Mouse (Mus musculus): ENCODE data around the gene Emb.
"Not testable (repeated sequence)": the region's sequence is repeated elsewhere in the genome, so short reads cannot be mapped to it uniquely, and the experiment has no call there.

Gene Emb

GRCm38 (mm10) chr13:117208236-117208635 lies at the start of gene Emb:
Emb (plus strand) TSS chr13:117208536.
- DNase-seq (ENCODE audit: low read depth), result no peak

DNA sequence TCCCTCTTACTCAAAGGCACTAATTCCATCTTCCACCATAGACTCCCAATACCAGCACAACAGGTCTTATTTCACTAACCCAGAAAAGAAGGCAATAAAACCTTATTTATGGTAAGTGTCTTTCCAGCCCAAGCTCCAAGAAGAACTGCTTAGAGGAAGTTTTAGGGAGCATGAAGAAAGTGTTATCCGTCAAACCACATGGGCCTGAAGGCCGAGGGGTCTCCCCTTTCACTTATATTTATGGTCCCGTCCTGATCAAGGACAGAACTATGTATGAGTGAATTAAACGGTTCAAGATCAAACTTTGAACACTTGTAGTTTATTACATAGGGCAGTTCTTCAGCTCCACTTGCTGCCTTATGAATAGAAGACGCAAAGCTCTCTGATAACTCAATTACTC lies 44.4 kb upstream of the Emb start:
- DNase-seq (ENCODE audit: low read depth), result no peak

DNA sequence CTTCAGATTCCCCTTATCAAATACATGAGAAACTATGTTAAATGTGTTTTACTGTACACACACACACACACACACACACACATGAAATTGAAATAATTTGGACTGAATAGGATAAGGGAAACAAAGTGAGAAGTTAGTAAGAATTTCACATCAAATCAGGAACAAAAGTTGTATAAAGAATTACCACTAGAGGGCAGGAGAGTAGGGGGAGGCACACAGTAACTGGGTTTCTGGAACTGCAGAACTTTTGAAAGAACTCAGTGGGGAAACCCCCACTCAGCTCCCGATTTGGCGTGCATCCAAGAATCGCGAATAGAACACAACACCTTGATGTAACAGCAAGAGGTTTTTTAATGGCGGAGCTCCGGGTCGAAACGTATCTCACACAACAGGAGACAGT lies 43.3 kb upstream of the Emb start:
- DNase-seq (ENCODE audit: low read depth), result peak; percentile 64

DNA sequence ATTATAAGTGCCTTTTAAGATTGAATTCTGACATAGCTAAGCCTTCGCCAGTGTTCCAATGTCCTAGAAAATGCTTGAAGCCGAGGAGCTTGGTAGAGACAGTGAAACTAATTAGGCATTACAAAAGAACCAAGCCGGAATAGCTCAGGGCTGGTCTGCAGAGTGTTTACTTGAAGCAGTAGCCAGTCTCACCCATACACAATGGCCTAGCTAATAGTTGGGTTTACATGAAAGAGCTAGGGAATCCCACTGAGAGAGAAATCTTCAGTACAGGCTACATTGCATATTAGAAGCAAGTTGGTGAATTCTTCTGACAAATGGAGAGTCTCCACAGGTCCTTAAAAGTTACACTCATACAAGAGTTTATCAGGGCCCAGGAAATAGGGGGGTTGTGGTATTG lies 27.4 kb upstream of the Emb start:
- DNase-seq (ENCODE audit: low read depth), result not testable (repeated sequence)

- DNase-seq (ENCODE audit: low read depth), result peak; percentile 97
Observed at GRCm38 (mm10) chr13:117183288-117183687, 25.0 kb upstream of the Emb start.

DNA sequence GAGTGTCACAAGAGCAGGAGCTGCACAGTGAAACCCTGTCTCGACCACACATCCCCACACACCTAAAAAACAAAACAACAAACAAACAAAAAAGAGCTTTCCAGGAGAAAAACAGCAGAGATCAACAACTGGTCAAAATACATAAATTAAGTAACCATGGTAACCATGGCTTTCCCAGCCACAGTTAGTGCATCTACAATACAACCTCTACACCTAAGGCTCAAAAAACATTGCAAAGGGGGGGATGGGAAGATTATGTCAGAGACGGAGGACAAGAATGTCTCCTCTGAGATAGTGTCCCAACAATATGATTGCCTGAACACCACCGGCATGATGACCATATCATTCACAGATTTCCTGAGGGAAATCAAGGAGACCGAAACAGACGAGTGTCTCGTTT lies 23.0 kb upstream of the Emb start:
- DNase-seq (ENCODE audit: low read depth), result no peak

DNA sequence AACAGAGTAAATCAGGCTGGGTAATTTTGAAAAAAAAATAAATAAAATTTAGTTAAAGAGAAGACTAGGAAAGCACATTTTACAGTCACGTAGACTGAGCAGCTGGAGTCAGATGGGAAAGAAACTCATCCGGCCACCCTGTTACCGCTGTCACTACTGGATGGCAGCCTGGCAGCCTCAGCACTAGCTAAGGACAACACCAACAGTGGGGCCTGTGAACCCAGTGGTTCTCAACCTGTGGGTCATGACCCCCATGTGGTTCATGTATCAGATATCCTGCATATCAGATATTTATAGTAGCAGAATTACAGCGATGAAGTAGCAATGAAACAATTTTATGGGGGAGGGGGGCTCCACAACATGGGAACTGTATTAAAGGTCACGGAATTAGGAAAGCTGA lies 16.2 kb upstream of the Emb start:
- no peak for DNase-seq (ENCODE audit: low read depth)

DNA sequence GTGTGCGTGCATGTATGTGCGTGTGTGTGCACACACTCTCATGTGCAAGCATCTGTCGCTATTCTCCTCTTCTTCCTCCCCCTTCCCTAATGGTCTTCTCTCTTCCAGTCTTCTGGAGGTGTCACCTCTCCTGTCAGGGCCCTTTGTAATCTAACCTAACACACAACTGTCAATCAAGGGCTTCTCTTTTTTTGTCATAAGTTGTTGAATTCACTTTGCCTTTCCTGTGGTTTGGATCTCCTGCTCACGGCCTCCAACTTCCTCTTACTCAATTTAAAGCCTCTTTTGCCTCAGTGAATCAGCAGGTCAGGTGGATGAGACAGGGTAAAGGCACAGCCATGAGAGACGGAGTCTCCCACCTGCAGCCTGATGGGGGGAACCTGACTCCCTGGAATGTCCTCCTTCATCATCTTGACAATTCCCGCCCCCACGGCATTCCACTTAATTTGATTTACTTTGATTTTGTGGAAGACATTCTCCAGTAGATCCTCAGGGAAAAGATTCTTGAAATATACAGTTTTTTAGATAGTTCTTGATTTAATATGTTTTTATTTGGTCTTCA lies 14.8 kb upstream of the Emb start:
- peak; percentile 88 for DNase-seq (ENCODE audit: low read depth)

GRCm38 (mm10) chr13:117195569-117196495 lies 12.5 kb upstream of the Emb start:
- DNase-seq (ENCODE audit: low read depth), result peak; percentile 89

GRCm38 (mm10) chr13:117197666-117198065 lies 10.7 kb upstream of the Emb start:
- no peak for DNase-seq (ENCODE audit: low read depth)

- DNase-seq (ENCODE audit: low read depth), result peak; percentile 88
Observed at GRCm38 (mm10) chr13:117198402-117199083, 9.8 kb upstream of the Emb start.

DNA sequence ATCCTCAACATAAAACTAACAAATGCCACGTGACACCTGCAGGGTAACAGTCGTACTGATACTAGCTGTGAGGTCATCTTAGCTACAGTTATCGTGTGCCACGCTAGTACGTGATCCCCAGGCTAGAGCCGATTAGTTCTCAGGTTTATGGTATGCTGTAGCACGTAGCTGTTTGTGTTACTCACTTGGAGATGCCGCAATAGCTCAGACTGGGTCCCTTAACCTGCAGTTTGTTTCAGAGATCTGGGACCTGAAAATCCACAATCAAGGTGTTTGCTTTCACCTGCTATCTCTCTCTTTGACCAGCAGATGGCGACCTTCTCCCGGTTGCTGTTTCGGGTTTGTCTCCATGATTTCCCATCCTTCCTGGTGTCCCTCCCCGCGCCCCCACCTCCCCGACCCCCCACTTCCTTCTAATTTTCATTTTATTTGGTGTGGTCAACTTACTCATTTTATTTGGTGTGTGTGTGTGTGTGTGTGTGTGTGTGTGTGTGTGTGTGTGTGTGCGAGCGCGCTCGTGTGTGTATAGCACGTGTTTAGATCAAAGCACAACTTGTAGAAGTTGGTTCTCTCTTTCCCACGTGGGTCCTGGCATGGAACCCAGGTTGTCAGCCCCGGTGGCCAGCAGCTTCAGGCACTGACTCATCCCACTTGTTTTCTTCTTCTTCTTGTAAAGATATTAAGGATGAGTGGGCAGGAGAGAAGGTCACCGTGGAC lies 5.4 kb upstream of the Emb start:
- peak; percentile 54 for DNase-seq (ENCODE audit: low read depth)

- DNase-seq (ENCODE audit: low read depth), result no peak
Observed at GRCm38 (mm10) chr13:117204685-117205084, 3.7 kb upstream of the Emb start.

GRCm38 (mm10) chr13:117206066-117206465 lies 2.3 kb upstream of the Emb start:
- no peak for DNase-seq (ENCODE audit: low read depth)

- DNase-seq (ENCODE audit: low read depth), result peak; percentile 94
Observed at GRCm38 (mm10) chr13:117211386-117211875, 3.1 kb downstream of the Emb start.

- no peak for DNase-seq (ENCODE audit: low read depth)
Observed at GRCm38 (mm10) chr13:117215481-117215880, 7.1 kb downstream of the Emb start.

GRCm38 (mm10) chr13:117216126-117216525 lies 7.8 kb downstream of the Emb start:
- no peak for DNase-seq (ENCODE audit: low read depth)

DNA sequence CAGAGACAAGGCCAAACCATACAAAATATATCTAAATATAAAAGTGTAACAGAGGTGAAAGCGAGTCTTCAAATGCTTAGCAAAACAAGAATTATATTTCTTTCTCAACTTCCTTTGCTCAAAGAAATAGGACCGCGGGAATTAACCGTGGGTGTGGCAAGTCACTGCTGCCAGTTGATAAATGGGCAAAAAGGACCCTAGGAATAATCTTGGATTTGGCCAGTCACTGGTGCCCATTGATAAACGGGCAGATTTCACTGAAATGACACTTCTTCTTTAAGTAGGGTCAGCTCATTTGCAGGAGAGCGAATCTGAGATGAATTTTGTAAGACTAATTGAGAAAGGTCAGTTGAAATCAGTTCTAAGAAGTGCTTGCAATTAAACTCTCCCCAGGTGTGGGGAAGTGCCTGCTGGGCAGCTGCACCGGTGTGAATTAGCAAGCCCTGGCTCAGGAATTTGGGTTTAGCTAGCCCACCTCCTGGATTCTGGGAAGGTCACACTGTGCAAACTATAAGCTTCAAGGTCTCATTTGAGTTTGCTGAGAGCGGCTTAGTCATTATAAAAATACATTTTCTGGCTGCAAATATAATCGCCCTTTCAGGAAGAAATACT lies 8.5 kb downstream of the Emb start:
- no peak for DNase-seq (ENCODE audit: low read depth)

DNA sequence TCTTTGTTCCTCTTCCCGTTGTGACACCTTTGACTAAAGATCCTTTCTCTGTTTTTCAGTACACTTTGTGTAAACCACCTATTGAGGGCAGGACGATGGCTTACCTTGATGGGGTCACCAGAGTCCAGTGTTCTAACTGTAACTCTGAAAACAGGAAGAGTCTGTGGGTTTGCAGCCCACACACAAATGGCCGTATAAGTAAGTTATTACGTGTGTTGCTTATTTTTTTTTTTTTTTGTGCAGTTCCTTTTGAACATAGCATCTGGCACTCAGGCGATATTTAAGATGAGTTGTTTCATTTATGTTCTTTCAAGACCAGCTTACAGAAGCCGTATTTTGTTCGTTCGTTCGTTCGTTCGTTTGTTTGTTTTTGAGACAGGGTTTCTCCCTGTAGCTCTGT lies 9.3 kb downstream of the Emb start:
- DNase-seq (ENCODE audit: low read depth), result no peak

GRCm38 (mm10) chr13:117218092-117218491 lies 9.8 kb downstream of the Emb start:
- DNase-seq (ENCODE audit: low read depth), result no peak

DNA sequence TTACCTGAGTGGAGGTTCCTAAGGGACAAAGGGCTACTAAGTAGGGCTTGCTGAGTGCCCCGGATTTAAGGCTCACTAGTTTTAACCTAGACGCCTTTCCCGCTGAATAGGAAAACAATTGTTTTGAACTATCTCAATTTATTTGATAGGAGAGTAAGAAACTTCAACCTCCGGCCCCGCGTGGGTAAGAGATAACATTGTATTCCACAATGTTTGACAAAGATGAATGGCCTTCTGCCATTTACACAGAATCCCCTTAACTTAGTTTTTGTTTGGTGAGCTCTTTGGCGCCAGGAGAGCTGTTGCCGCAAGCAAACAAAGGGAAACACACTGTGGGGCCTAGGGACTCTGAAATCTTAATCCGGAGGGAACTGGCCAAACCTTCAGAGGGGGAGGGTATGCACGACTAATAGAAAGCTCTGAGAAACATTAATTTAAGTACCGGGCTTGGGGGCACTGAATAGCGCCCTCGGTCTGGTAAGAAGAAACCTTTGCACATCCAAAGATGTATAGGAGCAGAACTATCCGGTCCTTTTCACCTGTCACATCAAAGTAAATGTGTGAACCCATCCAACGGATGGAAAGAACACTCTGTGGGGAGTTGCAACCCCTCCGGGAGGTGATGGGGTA lies 11.7 kb downstream of the Emb start:
- no peak for DNase-seq (ENCODE audit: low read depth)

Data from 416B (cell line).